Mouse (Mus musculus): ENCODE data around the gene Mrpl35.

DNA sequence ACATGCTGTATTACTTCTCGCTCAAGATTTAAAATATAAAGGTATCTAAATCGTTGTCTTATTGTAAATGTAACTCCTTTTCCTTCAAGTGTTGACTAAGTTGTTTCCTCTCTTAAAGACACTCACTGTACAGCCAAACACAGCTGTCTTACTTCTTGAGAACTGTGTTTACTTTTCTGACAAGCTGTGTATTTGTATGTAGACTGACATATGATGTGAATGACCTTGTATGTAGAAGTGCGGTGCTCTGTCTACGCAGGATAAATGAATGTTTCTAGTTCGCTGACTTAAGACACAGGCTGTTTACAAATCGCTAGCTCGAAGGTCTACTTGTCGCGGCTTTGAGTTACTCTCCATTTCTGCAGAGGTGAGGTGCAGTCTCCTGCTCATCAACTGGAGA, 16.9 kb downstream of the Mrpl35 start:
- TF ChIP-seq EP300 (IDR thresholded peaks at IDR 0.05; ENCODE audit: insufficient read depth, low read depth, low read length) (no peak), CTCF (IDR thresholded peaks at IDR 0.05; ENCODE audit: low read depth, low read length) (no peak), POLR2A (IDR thresholded peaks at IDR 0.05; ENCODE audit: insufficient read depth, low read length) (no peak)

Data from ES-Bruce4 (cell line).